Mouse (Mus musculus) MEL-GATA-1-ER (cell line): ENCODE results near the gene Hmga1.

Experiments used
- DNase-seq: peaks from one replicate; pipeline ENCODE4 v3.0.0-alpha.2; 2012; ENCODE audit warnings: low read depth; ENCODE audit errors: extremely low read depth

The Hmga1 gene

DNA sequence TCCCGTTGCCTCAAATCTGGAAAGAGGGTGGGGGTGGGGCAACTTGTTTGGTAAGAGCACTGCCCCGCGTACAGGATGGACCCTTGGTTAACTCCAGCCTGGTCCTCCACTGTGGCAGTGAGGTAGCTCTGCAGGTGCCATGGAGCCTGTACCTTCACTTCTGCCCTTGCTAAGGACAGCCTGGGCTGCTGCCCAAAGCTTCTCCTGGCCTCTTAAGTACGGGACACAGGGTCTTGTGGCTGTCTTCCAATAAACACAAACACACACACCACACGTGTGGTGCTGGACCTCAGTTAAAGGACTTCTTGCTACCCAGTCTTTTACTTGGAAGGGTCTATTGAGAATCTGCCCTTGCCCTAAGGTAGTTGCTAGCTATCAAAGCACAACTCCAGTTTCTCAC is 2.5 kb downstream of the Hmga1 start:
- DNase-seq = no peak

DNA sequence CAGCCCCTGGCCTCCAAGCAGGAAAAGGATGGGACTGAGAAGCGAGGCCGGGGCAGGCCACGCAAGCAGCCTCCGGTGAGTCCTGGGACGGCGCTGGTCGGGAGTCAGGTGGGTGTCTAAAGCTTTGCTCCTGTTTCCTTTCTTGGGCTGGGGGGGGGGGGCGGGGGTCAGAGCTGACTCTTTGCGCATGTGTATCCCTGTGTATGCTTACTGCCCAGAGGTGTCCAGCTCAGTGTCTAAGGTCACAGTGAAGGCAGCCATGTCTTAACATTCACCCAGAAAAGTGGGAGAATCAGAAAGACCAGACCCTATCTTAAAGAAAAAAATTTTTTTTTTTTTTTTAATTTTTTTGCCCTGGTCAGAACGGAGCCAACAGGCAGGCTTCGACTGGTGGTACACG is 3.3 kb downstream of the Hmga1 start:
- no peak for DNase-seq

DNA sequence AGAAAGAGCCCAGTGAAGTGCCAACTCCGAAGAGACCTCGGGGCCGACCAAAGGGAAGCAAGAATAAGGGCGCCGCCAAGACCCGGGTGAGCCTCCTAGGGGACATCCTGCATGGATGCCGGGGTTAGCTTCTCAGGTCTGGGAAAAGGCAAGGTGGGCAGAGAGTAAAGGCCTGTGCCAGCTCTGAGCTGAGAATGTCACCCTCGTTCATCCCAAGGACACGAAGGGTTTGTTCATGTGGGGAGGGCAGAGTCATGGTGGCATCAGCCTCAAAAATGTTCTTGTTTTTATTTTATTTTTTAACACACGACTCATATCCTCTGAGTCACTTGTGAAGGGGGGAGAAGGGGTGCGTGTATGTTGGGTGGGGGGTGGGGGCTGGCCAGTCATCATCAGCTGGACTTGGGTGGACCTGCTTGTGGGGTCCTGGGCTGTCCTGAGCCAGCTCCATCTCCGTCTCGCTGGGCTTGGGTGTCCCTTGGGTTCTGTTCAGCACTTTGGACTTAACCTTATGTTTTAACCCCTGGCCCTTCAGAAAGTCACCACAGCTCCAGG is 4.7 kb downstream of the Hmga1 start:
- no peak for DNase-seq

DNA sequence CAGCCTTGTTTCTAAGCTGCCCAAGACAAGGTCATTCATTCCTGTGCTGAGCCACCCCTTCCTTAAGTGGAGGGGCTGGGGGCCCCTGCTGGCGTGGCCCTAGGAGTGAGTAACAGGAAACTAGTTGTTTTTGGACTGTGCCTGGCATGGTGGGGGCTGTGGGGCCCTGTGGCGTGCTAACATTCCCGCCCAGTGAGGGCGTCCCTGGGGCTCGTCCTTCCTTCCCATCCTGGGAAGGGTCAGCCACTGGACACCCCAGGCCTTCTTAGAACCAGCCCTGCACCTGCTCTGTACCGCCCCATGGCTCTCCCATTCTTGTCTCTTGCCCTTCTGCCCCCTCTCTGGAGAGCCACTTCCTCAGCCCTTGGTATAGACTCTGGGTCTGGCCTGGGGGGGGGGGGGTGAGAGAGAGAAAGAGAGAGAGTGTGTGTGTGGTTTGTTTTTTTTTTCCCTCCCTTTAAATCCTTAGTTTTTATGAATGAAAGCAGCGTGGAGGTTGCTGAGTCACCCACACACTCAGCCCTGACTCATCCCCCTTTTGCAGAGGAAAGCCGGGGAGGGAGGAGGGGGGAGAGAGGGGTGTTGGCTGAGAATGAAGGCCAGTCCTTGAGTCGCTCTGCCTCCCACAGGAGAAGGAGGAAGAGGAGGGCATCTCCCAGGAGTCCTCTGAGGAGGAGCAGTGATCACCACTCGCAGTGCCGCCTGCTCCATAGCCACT is 5.7 kb downstream of the Hmga1 start:
- no peak for DNase-seq

DNA sequence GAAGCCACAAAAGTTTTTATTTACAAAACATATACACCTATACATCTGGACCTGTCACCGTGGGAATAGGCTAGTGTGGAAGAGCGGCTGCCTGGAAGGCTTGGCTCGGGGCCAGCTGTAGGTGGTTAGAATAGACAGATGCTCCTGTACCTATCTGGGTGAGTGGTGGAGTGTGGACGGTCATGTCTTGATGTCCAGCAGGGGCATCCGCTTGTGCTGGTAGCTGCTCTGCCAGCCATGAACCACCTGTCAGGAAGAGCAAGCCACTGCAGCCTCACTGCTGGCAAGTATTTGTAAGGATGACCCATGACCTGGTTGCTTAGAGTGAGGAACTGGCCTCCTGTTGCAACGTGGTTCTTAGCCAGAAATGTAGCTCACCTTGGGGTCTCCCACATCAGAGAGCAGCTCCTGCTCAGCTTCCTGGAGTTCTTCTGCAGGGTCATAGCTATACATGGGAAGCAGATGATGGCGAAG is 7.5 kb downstream of the Hmga1 start:
- DNase-seq = no peak

DNA sequence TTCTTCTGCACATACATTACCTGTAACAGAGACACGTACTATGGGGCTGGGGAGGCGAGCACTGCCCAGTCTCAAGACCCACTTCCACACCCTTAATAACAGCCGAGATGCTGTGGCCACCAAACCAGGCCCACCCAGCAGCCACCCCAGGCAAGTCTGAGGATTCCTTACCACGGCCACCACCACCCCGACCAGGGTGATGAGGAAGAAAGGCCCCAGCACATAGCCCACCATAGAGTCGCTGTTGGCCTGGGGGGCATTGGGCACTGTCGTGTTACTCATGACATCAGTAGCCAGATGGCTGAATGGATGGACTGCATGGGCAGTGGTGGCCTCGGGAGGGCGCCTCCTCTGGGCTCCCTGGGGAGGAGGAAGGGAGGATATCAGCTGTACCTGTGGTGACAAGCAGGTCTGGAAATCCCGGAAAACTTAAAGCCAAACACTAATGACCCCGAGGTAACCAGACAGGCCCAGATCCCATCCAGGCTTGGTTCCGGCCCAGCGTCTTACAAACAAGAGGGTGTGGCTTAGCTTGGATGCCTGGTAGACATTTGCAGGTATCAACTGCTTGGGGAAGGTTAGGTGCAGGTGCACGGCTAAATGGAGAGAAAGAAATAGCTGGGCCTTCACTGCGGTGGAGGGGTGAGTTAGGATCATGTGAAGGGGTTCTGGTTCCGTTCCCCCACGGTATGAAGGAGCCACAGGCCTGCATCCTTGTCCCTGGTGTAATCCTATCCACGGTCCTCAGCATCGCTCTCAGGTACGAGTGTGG is 8.3 kb downstream of the Hmga1 start:
- no peak for DNase-seq

DNA sequence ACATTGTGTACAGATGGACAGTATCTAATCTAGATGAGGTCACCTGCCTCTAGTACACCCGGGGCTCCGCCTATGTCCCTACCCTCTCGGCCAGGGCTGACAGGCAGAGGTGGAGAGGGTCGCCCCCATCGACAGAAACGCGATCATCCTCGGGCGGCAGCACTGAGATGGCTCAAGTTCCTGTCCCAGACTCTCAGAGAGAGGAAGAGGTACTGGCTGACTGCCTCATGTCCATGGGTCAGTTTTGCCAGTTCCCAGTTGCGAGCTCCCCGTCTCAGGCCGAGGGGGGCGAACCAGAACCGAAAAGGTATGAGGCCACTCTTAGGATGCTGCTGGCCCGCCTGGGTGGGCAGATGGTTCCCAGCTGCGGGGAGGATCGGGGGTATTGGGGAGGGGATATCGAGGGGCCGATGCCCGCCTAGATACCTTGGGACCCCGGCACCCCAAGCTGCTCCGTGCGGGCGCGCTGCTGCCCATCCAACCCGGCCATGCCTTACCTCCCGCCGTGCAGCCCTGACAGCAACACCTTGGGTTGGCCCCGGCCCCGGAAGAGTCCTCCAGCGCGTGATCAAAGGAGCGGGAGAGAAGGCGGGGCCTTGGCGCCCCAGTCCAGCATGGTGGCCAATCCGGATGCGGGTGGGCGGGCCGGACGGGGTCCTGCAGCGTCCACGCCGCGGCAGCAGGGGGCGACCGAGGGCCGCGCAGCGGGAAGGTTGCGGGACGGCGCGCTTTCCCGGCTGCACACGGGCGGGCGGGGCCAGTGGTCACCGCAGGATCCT is 9.1 kb downstream of the Hmga1 start, which contains the start of gene AI413582:
TSS of gene AI413582 (minus strand) at position 594 of the 779 bp plus-strand sequence.
- no peak for DNase-seq

DNA sequence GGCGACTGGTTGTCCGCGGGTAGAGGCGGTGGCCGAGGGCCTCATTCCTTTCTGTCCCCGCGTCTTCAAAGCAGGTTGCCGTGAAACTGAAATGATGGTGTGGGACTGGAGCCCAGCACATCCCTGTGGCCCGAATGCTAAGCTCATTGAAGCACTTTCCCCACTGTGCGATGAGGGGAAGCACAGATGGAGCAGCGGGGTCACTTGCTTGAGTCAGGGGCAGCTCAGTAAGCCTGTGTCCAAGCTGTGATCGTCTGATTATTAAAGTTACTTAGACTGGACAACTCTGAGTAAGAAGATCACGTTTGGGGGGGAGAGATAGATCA is 9.6 kb downstream of the Hmga1 start:
- DNase-seq = no peak

DNA sequence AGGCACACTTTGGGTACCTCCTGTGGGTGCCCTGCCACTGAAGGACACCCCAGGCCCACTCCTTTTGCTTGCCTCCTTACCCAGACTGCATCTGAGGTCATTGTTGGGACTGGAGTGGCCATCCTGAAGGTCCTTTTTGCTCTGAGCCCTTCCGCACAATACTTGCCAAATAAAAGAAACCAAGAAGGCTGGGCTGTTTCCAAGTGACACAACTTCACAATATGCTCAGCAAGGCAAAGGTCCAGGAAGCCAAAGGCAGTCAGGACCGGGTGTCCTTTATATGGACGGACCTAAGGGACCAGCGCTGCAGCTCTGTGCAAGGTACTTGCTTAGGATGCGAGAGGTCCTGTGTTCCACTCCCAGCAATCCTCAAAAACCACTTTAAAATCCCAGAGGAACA is 11.9 kb downstream of the Hmga1 start:
- no peak for DNase-seq

DNA sequence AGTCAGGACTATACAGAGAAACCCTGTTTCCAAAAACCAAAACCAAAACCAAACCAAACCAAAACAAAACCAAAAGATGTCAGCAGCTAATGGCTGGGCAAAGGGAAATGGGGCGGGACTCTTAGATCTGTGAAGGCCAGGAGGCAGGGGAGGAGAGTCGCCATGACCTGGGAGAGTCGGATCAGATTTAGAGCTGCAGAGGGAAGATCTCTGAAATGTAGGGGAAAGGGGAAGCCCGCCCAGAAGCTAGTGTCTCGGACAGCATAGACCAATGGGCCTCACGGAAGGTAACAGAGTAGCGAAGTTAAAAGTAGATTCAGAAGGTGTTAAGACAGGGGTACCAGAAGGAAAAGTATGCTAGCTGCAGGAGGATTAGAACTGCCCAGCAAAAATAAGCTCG is 15.0 kb downstream of the Hmga1 start:
- no peak for DNase-seq

DNA sequence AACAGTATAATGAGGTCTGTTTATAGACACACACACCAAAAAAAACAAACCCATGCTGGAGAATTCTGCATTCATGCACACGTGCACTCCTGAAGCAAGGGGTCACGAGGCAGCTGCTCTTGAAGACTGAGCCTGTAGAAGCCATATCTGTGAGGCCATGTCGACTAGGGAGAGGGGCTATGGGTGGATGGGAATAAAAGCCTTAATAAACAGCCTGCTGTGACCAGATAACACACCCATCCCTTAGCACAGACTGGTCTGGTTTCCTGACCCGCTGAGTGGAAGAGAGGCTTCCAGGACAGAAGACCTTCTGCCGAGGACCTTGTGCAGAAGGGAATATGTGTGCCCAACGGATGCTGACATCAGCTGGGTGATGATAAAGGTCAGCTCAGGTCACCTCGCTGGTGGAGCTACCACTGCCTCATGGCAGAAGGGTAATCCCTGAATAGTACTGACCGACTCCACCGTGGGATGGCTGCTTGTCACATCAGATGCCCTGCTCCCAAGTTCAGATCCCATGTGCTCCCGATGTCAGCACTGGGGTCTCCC is 17.5 kb downstream of the Hmga1 start:
- DNase-seq = no peak

DNA sequence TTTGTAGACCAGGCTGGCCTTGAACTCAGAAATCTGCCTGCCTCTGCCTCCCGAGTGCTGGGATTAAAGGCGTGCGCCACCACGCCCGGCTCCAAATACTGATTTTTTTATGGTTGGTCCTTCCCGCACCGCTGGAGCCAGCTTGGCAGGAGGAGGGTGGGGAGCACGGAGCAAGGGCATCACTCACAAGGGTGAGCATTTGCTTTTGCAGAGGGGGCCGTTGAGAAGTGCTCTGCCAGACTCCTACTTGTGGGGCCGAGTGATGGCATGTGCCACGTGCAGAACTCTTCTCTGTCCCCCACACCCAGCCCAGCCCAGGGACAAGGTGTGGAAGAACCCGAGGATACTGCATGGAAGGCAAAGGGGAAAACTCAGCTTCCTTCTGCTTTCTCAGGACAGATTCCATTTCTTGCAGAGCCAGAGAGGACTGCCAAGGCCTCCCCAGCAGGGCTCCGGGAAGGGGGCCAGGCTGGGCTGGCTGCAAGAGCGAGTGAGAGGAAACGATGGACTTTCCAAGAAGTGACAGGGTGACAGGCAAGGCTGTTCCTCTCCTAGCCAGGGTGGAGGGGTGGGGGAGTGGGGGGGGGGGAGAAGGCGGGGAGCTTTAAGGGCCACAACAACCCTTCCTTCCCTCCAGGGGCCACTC is 18.3 kb downstream of the Hmga1 start:
- no peak for DNase-seq

DNA sequence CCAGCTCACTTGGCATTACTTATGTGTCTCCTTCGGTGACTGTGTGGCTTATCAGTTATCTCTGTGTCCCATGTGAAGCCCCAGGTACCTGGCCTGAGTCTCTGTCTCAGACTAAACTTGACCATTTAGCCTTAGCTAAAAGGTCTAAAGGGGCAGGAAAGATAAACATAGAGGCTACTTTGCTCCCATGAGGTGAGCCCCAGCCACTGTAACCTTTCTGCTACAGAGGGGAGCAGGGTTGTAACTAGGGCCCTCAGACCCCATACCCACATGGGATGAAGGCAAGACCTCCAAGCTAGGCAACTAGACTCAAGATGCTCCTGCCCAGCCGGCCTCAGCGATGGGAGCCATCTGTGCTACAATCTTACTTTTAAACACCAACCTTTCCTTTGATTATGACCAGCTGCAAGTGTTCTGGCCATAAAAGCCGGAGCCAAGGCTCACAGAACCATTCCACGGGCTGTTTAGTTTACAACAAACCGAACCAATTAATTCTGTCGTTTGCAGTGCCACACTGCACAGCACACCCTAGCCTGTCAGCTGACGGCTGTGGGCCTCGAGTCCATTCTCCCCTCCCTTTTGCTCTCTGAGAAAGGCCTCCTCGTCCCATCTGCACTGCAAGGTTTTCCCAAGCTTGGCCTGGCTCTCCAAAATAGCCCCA is 18.9 kb downstream of the Hmga1 start:
- DNase-seq = no peak

DNA sequence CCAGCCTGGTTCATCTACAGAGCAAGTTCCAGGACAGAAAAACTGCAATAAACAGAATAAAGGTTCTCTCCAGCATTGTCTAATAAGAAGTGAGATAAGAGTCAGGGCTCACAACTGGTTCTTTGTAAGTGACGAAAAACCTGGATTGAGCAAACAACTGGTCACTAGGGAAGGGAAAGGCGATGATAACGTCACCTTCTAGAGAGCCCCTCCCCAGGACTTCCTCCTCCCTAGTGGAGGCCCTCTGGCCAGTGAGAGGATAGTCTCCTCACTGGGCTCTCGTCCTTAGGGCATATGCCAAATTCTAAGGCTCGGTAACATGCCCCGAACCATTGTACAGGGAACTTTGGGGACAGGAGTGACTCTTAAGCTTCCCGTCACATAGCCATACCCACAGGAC is 19.8 kb downstream of the Hmga1 start:
- no peak for DNase-seq

DNA sequence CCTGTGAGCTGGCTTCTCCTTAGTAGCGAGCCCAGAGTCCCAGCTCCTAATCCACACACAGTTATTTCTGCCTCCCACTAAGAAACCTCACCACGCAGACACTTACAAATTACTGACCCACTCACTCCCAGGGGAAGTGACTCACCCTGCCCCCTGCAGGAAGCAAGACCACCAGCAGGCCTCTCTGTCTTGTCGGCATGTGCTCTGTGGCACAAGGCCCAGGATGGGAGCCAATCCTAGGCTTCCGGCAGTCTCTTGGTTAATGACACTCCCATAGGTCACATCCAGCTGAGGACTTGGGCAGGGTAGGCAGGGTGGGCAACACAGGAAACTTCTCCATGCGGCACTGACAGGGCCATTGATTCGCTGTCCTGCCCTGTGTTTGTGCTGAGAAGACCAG is 21.2 kb downstream of the Hmga1 start:
- DNase-seq = no peak

DNA sequence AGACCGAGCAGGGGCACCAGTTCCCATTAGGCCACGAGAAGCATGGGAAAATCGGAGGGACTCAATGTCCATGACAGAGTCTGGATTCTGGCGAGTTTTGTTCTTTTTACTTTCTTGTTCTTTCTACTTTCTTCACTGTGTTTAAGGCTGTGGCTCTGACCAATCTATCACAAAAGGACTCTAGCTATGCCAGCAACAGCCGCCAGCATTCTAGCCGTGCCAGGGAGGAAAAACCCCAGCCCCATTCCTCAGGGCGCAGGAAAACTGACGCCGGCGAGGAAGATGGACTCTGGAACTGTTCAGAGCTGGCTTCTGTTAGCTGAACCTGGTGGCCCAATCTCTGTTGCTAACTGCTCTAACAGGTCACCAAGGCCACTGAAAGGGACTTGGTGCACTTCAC is 22.2 kb downstream of the Hmga1 start:
- DNase-seq = no peak

DNA sequence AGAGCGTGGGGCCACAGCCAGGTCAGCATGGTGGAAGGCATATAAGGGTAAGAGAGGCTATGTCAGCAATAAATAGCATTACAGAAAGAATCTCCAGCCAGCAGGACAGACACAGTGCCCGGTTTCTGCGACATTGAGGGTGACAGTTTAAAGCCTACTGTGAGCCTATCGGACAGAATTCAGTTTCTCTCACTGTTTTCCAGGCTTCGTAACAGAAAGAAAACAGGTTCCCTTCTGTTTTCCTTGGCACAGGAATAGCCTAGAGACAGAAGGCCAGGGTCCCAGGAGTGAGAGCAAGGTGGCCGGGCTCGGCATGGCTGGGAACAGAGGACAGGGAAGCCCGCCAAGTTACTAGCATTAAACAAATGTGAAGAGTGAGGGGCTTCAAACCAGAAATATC is 23.5 kb downstream of the Hmga1 start:
- no peak for DNase-seq

DNA sequence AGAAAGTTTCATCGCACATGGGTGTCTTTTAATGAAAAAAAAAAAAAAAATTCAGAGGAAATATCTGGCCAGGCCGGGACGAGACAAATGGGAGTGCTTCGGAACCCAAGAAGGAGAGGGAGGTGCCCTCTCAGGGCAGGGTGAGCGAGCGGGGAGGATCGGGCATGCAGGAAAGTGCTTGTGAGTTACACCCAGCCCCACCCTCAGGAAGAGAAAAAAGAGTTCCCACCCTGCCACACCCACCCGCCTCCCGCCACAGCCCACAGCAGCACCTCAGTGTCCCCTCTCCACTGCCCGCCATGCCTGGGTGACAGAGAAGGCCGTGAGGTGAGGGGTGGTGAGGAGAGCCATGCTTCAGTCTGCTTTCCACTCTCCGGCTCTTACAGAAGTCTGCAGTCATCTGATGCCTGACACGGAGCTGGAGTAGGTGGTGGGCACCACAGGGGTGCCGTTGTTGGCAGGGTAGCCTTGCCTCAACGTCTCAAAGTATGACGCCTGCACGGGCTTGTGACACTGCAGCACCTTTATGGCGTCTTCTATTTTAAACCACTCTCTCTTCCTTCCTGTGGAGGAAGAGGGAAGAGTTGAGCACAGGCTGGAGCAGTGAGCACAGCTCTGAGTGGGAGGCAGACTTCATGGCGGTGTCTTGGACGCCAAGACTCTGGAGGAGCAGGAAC is 24.2 kb downstream of the Hmga1 start:
- no peak for DNase-seq

DNA sequence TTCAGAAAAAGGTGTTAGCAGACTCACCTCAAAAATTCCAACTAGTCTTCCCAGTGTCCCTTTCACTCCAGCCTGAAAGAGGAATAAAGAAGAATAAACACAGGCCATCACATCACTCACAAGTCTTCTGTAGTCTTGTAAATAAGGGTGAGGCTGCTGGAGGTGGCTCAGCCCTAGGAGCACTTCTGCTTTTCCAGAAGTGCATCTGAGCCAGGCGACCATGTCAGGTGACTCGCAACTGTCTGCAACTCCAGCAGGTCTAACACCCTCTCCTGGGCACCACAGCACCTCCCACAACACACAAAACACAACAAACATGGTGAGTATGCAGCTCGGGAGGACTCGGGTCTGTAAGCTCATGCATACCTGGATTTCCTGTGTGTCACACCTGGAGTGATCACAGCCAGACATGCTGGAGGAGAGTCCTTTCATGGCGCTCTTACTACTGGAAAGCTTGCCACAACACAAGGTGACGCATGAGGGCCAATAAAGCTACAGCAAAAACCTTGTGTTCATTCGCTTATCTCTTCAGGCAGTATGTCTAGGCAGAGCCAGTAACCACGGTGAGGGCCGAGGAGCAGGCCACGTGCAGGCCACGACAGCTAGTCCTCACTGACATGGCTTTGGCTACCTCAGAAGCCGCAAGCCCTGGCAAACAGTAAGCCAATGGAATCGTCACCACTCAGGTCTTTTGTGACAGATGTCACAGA is 27.0 kb downstream of the Hmga1 start:
- DNase-seq = no peak
